Mouse (Mus musculus): ENCODE measurements around the gene Vwa8.

Gene Vwa8

GRCm38 (mm10) chr14:79226741-79227140 lies 377.9 kb downstream of the Vwa8 start:
- no peak for DNase-seq (ENCODE audit: low spot score in 2 of 2)

GRCm38 (mm10) chr14:79227955-79228354 lies 379.1 kb downstream of the Vwa8 start:
- DNase-seq (ENCODE audit: low spot score in 2 of 2): no peak

- no peak for DNase-seq (ENCODE audit: low spot score in 2 of 2)
Observed at GRCm38 (mm10) chr14:79231677-79232076, 382.8 kb downstream of the Vwa8 start.

DNA sequence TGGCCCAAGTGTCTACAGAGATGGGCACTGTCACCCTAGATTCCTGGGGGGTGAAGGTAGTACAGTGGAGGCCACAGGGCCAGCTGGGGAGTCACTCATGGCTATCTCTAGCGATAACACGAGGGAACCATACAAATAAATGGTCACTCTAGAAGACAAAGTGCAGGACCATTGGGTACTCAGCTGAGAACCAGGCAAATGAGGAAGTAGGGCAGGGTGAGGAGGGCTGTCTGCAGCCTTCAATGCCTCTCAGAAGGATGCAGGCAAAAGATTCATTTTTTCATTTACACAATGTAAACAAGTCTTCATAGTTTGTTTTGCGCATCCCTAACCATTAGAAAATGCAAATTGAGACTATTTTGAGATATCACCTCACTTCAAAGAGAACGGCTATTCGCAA lies 384.8 kb downstream of the Vwa8 start:
- no peak for DNase-seq (ENCODE audit: low spot score in 2 of 2)

DNA sequence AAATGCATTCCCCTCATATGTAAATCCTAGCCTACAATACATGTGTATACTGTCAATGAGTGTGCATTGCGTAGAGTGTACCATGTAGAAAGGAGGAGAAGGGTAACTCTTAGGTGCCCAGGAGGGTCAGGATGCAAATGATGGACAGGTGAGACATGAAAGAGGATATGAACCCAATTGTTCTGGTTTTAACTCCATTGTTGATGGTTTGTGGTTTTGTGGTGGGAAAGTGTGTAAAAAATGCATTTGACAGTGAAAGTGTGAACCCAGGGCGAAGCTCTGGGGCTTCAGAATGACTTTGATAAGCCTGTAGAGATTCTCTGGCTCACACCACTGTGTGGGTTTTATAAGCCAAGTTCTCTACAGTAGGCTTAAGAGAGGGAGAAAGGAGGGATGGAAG lies 385.7 kb downstream of the Vwa8 start:
- no peak for DNase-seq (ENCODE audit: low spot score in 2 of 2)

DNA sequence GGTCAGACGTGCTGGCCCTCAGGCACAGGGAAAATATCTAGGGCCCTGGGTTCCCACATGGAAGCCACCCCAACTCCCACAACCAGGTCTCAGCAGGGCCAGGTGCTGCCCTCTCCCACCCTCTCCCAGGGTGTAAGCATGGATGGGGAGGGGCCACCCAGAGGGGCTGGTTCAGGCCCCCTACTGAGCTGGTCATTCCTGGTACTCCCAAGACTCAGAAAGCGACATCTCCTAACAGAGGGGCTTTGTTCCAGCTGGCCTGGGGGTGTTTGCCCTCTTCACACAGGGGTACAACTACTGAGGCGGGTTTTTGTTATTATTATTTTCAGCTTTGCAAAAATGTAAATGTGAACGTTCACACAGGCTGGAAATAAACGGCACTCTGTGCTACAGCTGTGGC lies 386.3 kb downstream of the Vwa8 start:
- DNase-seq (ENCODE audit: low spot score in 2 of 2): no peak

GRCm38 (mm10) chr14:79236261-79236660 lies 387.4 kb downstream of the Vwa8 start:
- DNase-seq (ENCODE audit: low spot score in 2 of 2): no peak

DNA sequence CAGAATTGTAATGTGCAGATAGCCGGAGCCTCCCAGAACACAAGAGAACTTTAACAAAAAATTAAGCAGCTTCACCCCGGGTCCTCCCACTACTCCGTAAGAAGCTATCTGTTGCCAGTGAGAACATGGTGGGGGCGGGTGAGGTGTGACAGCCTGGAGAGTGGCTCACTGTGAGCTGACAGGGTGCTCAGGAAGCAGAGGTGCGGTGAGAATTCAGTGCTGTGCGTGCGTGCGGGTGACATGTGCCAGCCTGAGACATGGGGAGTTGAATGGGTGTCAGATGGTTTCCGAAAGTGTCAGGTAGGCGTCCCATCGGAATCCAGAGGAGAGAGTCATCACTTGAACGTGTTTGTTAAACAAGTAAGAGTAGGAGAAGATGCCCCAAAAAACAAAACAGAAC lies 390.6 kb downstream of the Vwa8 start:
- DNase-seq (ENCODE audit: low spot score in 2 of 2): no peak

- no peak for DNase-seq (ENCODE audit: low spot score in 2 of 2)
Observed at GRCm38 (mm10) chr14:79241057-79241570, 392.3 kb downstream of the Vwa8 start.

DNA sequence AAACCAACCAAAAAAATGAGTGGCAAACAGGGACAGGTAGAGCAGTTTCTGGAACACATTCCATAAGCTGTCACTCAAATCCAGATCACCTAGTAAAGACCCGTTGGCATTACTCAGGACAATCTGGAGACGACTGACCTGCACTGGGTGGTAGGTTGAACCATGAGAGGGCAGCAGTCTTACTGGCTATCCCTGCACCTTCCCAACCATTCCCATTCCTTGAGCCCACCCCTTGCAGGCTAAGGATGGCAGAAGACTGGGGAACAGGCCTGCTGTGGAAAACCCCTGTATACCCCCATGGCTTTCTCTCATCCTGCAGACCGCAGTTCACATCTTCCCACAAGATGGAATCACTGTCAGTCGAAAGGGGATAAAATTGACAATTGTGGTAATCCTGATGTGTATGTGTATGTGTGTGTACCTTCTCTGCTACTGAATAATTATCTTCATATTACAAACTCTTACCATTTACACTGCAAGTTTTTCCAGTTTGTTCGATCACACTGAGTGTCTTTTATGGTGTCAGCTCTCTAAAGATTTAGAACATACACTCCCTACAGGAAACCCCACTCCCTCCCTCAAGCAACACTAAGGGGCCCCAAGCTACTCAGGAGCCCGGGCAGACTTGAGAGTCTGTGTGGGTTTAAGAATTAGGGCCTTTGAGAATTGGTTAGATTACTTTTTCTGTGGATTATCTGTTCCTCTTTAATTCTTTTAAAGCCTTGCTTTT lies 393.0 kb downstream of the Vwa8 start:
- peak in 1 of 2 experiments; percentile 55 for DNase-seq (ENCODE audit: low spot score in 2 of 2)

DNA sequence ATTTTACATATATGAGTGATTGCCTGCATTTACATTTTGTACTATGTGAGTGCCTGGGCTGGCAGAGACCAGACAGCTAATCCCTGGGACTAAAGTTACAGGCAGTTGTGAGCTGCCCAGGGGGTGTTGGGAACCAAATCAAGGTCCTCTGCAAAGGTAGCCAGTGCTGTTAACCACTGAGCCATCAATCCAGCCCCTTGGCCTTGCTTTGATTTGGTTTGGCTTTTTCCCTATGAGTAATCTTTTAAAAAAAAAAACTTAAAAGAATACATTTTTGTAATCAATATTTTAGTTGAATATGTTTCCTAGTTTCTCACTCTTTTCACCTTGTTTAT lies 393.5 kb downstream of the Vwa8 start:
- no peak for DNase-seq (ENCODE audit: low spot score in 2 of 2)

- peak; percentile 82 to 90 for DNase-seq (ENCODE audit: low spot score in 2 of 2)
Observed at GRCm38 (mm10) chr14:79243038-79243883, 394.4 kb downstream of the Vwa8 start.

DNA sequence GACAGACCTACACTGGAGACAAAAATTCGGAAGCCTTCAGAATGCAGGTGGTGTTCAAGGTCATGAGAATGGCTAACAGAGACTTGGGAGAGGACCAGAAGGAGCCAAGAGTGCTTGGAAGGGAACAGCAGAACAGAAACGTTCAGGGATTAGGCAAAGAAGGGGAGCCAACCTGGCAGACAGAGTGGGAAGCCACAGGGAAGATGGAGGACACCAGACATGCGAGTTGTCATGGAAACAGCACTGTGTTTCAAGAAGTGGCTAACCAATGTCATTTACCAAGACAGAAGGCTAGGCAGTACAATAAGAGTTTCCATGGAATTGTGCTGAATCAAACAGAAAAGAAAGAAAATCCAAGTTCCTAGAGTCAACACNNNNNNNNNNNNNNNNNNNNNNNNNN lies 395.7 kb downstream of the Vwa8 start:
- no peak for DNase-seq (ENCODE audit: low spot score in 2 of 2)

- no peak for DNase-seq (ENCODE audit: low spot score in 2 of 2)
Observed at GRCm38 (mm10) chr14:79251727-79252285, 403.0 kb downstream of the Vwa8 start.

Measured in thymus, postnatal 10 days (tissue).